Mouse (Mus musculus): ENCODE measurements at regions not wholly inside any gene's neighbourhood (a gene's known extent, or its start where the extent isn't known, plus 50 kb on each side); places are given as distances from the start of the nearest gene placed in this dataset.

- H3K9me3 ChIP-seq, result no peaks in the 10 kb centered on the region
- 0 out of 2 replicates have a peak overlapping the region, but pooled peaks have one; percentile 3 for H3K4me2 ChIP-seq
- 72% methylated on average over 20 of the region's 20 CpGs for WGBS
- no peak for ATAC-seq (ENCODE audit: insufficient read depth, low FRiP score, low read depth)
- H3K4me3 ChIP-seq (replicated peaks), result no peak overlapping the region
- no peak overlapping the region for H3K27ac ChIP-seq
- H3K9ac ChIP-seq, result no peak overlapping the region
- no peaks in the 10 kb centered on the region for H3K4me1 ChIP-seq
- no peaks in the 10 kb centered on the region for H3K27me3 ChIP-seq (replicated peaks)
- no peaks in the 10 kb centered on the region for H3K36me3 ChIP-seq
These were observed 145.5 kb upstream of the Frmd6 start for GRCm38 (mm10) chr12:70679701-70680425.

DNA sequence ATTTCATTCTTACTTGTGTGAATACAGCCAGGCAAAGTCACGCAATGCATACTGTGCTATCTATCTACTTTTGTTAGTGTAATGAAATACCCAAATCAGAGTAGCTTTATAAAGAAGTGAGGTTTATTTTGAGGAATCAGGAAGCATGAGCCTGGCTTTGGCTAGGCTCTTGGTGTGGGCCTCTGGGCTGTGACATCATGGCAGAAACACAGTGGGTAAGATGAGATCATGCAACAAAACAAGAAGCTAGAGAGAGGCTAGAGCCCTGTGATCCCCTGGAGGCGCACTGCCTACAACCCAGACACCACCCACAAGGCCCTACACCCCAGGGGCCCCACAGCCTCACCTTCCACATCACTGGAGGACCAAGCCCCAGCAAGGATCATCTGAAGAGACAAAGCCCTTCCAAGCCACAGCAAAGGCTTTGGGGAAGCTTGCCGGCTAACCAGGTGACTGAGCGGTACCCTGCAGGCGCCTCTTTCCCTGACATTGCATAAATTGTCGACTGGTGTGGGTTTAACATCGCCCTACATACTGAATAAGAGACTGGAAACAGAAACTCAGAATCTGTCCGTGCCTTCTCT is 143.8 kb upstream of the Frmd6 start:
- 83% methylated on average over 8 of the region's 8 CpGs for WGBS
- no peak for ATAC-seq (ENCODE audit: insufficient read depth, low FRiP score, low read depth)
- Histone ChIP-seq H3K9ac (no peak overlapping the region), H3K4me1 (peaks cover 8% of the 10 kb centered on the region), H3K4me2 (no peak overlapping the region), H3K36me3 (no peaks in the 10 kb centered on the region), H3K4me3 (replicated peaks) (no peak overlapping the region), H3K9me3 (no peaks in the 10 kb centered on the region), H3K27ac (no peak overlapping the region), H3K27me3 (replicated peaks) (no peaks in the 10 kb centered on the region)

- Histone ChIP-seq H3K9ac (no peak overlapping the region), H3K4me3 (replicated peaks) (no peak overlapping the region), H3K36me3 (no peaks in the 10 kb centered on the region), H3K4me2 (no peak overlapping the region), H3K27ac (no peak overlapping the region), H3K27me3 (replicated peaks) (no peaks in the 10 kb centered on the region), H3K9me3 (no peaks in the 10 kb centered on the region), H3K4me1 (peaks cover 15% of the 10 kb centered on the region)
- WGBS, result 73% methylated on average over 9 of the region's 9 CpGs
- ATAC-seq (ENCODE audit: insufficient read depth, low FRiP score, low read depth), result no peak
These were observed 141.0 kb upstream of the Frmd6 start for GRCm38 (mm10) chr12:70684354-70684753.

DNA sequence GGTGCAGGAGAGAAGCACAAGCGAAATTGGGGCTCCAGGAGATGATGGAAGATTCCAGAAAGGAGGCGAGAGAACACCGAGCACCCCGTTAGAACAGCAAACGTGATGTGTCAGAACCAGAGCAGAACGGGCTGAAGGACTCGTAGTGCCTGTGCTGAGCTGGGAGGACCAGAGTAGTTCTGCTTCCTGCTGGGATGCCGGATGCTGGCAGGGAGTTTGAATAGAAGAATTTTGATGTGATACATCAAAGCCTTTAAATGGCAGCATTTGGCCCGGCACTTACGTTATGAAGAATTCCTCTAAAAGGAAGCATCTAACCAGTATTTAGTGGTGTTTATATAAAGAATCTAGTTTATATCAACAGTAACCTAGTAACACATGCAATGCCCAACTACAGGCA is 139.9 kb upstream of the Frmd6 start:
- H3K27ac ChIP-seq, result no peak overlapping the region
- no peaks in the 10 kb centered on the region for H3K27me3 ChIP-seq (replicated peaks)
- H3K4me3 ChIP-seq (replicated peaks), result no peak overlapping the region
- no peaks in the 10 kb centered on the region for H3K9me3 ChIP-seq
- peaks cover 15% of the 10 kb centered on the region for H3K4me1 ChIP-seq
- ATAC-seq (ENCODE audit: insufficient read depth, low FRiP score, low read depth), result no peak
- H3K9ac ChIP-seq, result no peak overlapping the region
- H3K4me2 ChIP-seq, result no peak overlapping the region
- H3K36me3 ChIP-seq, result no peaks in the 10 kb centered on the region
- 57% methylated on average over 10 of the region's 10 CpGs for WGBS

GRCm38 (mm10) chr12:70686337-70686736 is 139.0 kb upstream of the Frmd6 start:
- Histone ChIP-seq H3K9me3 (no peaks in the 10 kb centered on the region), H3K4me1 (peaks cover 15% of the 10 kb centered on the region), H3K27me3 (replicated peaks) (no peaks in the 10 kb centered on the region), H3K4me2 (no peak overlapping the region), H3K27ac (peak overlapping the region; percentile 71), H3K9ac (no peak overlapping the region), H3K36me3 (no peaks in the 10 kb centered on the region), H3K4me3 (replicated peaks) (no peak overlapping the region)
- 91% methylated on average over 10 of the region's 10 CpGs for WGBS
- no peak for ATAC-seq (ENCODE audit: insufficient read depth, low FRiP score, low read depth)

- Histone ChIP-seq H3K4me1 (peaks cover 15% of the 10 kb centered on the region), H3K4me3 (replicated peaks) (no peak overlapping the region), H3K36me3 (no peaks in the 10 kb centered on the region), H3K9me3 (no peaks in the 10 kb centered on the region), H3K27ac (peak overlapping the region; percentile 71), H3K27me3 (replicated peaks) (no peaks in the 10 kb centered on the region), H3K9ac (no peak overlapping the region), H3K4me2 (no peak overlapping the region)
- no peak for ATAC-seq (ENCODE audit: insufficient read depth, low FRiP score, low read depth)
- WGBS, result 61% methylated on average over 12 of the region's 12 CpGs
These were observed 138.3 kb upstream of the Frmd6 start for GRCm38 (mm10) chr12:70686971-70687370.

GRCm38 (mm10) chr12:70695162-70695561 is 130.2 kb upstream of the Frmd6 start:
- Histone ChIP-seq H3K4me1 (no peaks in the 10 kb centered on the region), H3K27me3 (replicated peaks) (no peaks in the 10 kb centered on the region), H3K9me3 (no peaks in the 10 kb centered on the region), H3K4me3 (replicated peaks) (no peak overlapping the region), H3K27ac (no peak overlapping the region), H3K4me2 (no peak overlapping the region), H3K9ac (no peak overlapping the region), H3K36me3 (no peaks in the 10 kb centered on the region)
- ATAC-seq (ENCODE audit: insufficient read depth, low FRiP score, low read depth), result no peak
- WGBS, result 79% methylated on average over 5 of the region's 5 CpGs

- Histone ChIP-seq H3K27me3 (replicated peaks) (no peaks in the 10 kb centered on the region), H3K4me2 (no peak overlapping the region), H3K36me3 (no peaks in the 10 kb centered on the region), H3K4me1 (no peaks in the 10 kb centered on the region), H3K4me3 (replicated peaks) (no peak overlapping the region), H3K9ac (no peak overlapping the region), H3K9me3 (no peaks in the 10 kb centered on the region), H3K27ac (no peak overlapping the region)
- ATAC-seq (ENCODE audit: insufficient read depth, low FRiP score, low read depth), result no peak
- WGBS, result 60% methylated on average over 6 of the region's 6 CpGs
These were observed 129.1 kb upstream of the Frmd6 start for GRCm38 (mm10) chr12:70696256-70696655.

GRCm38 (mm10) chr12:70698466-70698865 is 126.8 kb upstream of the Frmd6 start:
- Histone ChIP-seq H3K27ac (no peak overlapping the region), H3K4me1 (no peaks in the 10 kb centered on the region), H3K4me3 (replicated peaks) (no peak overlapping the region), H3K9ac (no peak overlapping the region), H3K36me3 (no peaks in the 10 kb centered on the region), H3K9me3 (no peaks in the 10 kb centered on the region), H3K4me2 (no peak overlapping the region), H3K27me3 (replicated peaks) (no peaks in the 10 kb centered on the region)
- WGBS, result 65% methylated on average over 6 of the region's 6 CpGs
- no peak for ATAC-seq (ENCODE audit: insufficient read depth, low FRiP score, low read depth)

DNA sequence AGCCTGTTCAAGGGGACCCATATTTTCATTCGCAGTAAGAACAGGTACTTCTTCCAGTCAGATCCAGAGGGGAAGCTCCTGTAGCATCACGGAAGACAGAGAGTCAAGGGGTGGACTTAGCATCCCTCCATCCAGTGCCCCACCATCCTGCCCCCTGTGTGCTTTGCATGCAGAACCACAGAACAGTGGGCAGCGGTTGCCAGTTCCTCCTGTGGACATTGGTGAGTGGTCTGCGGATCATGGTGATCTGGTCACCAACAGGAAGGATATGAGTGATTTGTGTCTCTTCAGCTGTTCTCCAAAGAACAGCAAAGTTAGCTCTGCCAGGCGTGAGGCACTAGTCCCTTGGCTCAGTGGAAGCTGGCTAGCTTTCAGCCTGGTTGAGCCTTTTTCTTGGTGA is 122.8 kb upstream of the Frmd6 start:
- WGBS, result 82% methylated on average over 5 of the region's 5 CpGs
- Histone ChIP-seq H3K9me3 (no peaks in the 10 kb centered on the region), H3K27me3 (replicated peaks) (no peaks in the 10 kb centered on the region), H3K9ac (no peak overlapping the region), H3K4me2 (no peak overlapping the region), H3K27ac (no peak overlapping the region), H3K4me3 (replicated peaks) (no peak overlapping the region), H3K4me1 (no peaks in the 10 kb centered on the region), H3K36me3 (no peaks in the 10 kb centered on the region)
- no peak for ATAC-seq (ENCODE audit: insufficient read depth, low FRiP score, low read depth)

DNA sequence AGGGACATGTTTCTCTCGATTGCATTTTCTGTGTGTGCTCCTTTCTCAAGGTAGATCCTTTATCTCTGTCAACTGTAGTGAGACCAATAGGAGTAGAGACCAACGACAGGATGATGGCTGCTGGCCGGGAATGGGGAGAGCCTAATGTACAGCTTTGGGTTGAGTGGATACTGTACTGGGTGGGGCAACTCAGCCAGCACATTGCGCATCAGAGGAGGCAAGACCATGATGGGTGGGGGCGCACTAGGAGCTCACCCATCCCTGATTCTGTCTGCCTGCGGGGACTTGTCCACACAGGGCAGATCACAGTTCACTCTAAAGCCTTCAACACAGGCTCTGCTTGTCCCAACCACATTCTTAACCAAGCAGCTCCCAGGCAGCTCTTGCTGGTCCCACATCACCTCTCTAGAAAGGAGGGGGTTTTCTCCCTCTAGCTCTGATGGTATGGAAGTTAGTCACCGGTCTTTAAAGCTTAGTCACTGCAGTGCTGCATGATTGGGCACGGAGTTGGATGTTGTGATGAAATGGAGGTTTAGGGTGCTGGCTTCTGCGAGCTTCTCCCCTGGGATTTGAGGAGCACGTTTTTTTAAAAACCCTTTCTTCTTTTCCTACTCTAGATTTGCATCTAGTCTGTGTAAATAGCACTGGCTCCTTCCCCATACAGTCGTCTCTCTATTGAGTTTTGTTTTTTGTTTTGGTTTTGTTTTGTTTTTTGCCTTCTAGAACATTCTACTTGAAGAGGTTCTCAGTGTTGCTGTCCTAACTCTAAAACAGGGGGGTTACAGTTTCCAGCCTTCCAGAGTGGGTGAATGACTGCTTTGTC is 118.3 kb upstream of the Frmd6 start:
- Histone ChIP-seq H3K36me3 (no peaks in the 10 kb centered on the region), H3K9me3 (no peaks in the 10 kb centered on the region), H3K9ac (no peak overlapping the region), H3K27ac (peak overlapping the region; percentile 41), H3K4me1 (peaks cover 2% of the 10 kb centered on the region; the same call in 1 of the 2 replicates), H3K27me3 (replicated peaks) (no peaks in the 10 kb centered on the region), H3K4me3 (replicated peaks) (0 out of 2 replicates have a peak overlapping the region, but pooled peaks have one; percentile 0), H3K4me2 (no peak overlapping the region)
- ATAC-seq (ENCODE audit: insufficient read depth, low FRiP score, low read depth), result peak; percentile 37; the same call in 1 of the 2 replicates
- WGBS, result 68% methylated on average over 11 of the region's 11 CpGs
